Mouse (Mus musculus) heart, embryonic 16.5 days (tissue): Measurements from ENCODE around the gene Rp9. TPM values are rescaled to one million over a fixed set of nuclear protein-coding genes. Genes with fewer than 3 reads are reported as not detected.
"Not testable (repeated sequence)": the region's sequence is repeated elsewhere in the genome, so short reads cannot be mapped to it uniquely, and the experiment has no call there.

ENCODE experiments used
- ATAC-seq: fragments of 200-750 bp; cut with Nextera tagmentation; replicated peaks from 2 replicates; pipeline ENCODE4 v1.8.0; 2017; ENCODE audit warnings: moderate number of reproducible peaks; ENCODE audit not compliant: insufficient read depth, low FRiP score; ENCODE audit errors: extremely low read depth
- H3K27ac ChIP-seq: fragments of 300-500 bp; sonication (generic); 2 replicates; pipeline ENCODE4 v1.5.1; 2014; ENCODE audit warnings: mild to moderate bottlenecking, low read length, control low read depth, moderate library complexity
- H3K27me3 ChIP-seq: fragments of 300-500 bp; sonication (generic); 2 replicates; pipeline ENCODE4 v1.6.1; 2014; ENCODE audit warnings: low read length, mixed read lengths; ENCODE audit not compliant: control insufficient read depth, insufficient read depth
- H3K36me3 ChIP-seq: fragments of 300-500 bp; sonication (generic); 2 replicates; pipeline ENCODE4 v1.6.1; 2014; ENCODE audit not compliant: control insufficient read depth, insufficient read depth
- H3K4me1 ChIP-seq: fragments of 300-500 bp; sonication (generic); 2 replicates; pipeline ENCODE4 v1.6.1; 2014; ENCODE audit warnings: low read length, mixed read lengths; ENCODE audit not compliant: control insufficient read depth, insufficient read depth
- H3K4me2 ChIP-seq: fragments of 300-500 bp; sonication (generic); 2 replicates; pipeline ENCODE4 v1.6.1; 2014; ENCODE audit warnings: low read depth, mild to moderate bottlenecking, control low read depth, low read length
- H3K4me3 ChIP-seq: fragments of 300-500 bp; sonication (generic); 2 replicates; pipeline ENCODE4 v1.5.1; 2014; ENCODE audit warnings: mild to moderate bottlenecking, control low read depth, low read length
- H3K9ac ChIP-seq: fragments of 300-500 bp; sonication (generic); 2 replicates; pipeline ENCODE4 v1.6.1; 2014; ENCODE audit warnings: low read length, control low read depth
- H3K9me3 ChIP-seq: fragments of 300-500 bp; sonication (generic); replicated peaks from 2 replicates; pipeline ENCODE4 v1.6.1; 2016; ENCODE audit warnings: low read length; ENCODE audit not compliant: control insufficient read depth
- WGBS: fragments of 180-500 bp; shearing (Covaris S2); extraction: QIAGEN DNeasy Blood & Tissue Kit; methylation state at CpG from one replicate; pipeline ENCODE4 v1.1.7; 2014; 5-methylcytosine and 5-hydroxymethylcytosine counted together
- polyA plus RNA-seq: library from polyadenylated mRNA; unstranded; fragments of >200 nt; fragmentation: Nextera tagmentation; extraction: Ambion mirVana; gene quantifications from 2 replicates; pipeline ENCODE4 v1.2.1, GENCODE M21; 2015

Rp9 gene
- polyA plus RNA-seq, 1 experiment from 2014 or later: 47.3 TPM

- no peak for ATAC-seq
- H3K4me1 ChIP-seq: peaks cover 23% of the 10 kb centered on the region
- H3K27me3 ChIP-seq: no peaks in the 10 kb centered on the region
- H3K9me3 ChIP-seq: no peaks in the 10 kb centered on the region
- no peak overlapping the region for H3K4me2 ChIP-seq
- no peak overlapping the region for H3K27ac ChIP-seq
- 41% methylated on average over 7 of the region's 7 CpGs for WGBS
- no peaks in the 10 kb centered on the region for H3K36me3 ChIP-seq
- H3K9ac ChIP-seq: no peak overlapping the region
- H3K4me3 ChIP-seq: no peak overlapping the region
Measured at GRCm38 (mm10) chr9:22420491-22420890, 49.1 kb downstream of the Rp9 start.

- Histone ChIP-seq H3K4me2 (no peak overlapping the region), H3K27me3 (no peaks in the 10 kb centered on the region), H3K9me3 (no peaks in the 10 kb centered on the region), H3K27ac (no peak overlapping the region), H3K9ac (no peak overlapping the region), H3K4me3 (no peak overlapping the region), H3K36me3 (no peaks in the 10 kb centered on the region), H3K4me1 (peaks cover 23% of the 10 kb centered on the region)
- WGBS: 77% methylated on average over 3 of the region's 3 CpGs
- no peak for ATAC-seq
Measured at GRCm38 (mm10) chr9:22419877-22420276, 49.7 kb downstream of the Rp9 start.

- H3K4me2 ChIP-seq: no peak overlapping the region
- no peak overlapping the region for H3K4me3 ChIP-seq
- no peaks in the 10 kb centered on the region for H3K27me3 ChIP-seq
- WGBS: 43% methylated on average over 6 of the region's 6 CpGs
- no peak overlapping the region for H3K9ac ChIP-seq
- H3K27ac ChIP-seq: no peak overlapping the region
- H3K36me3 ChIP-seq: no peaks in the 10 kb centered on the region
- no peak for ATAC-seq
- peaks cover 5% of the 10 kb centered on the region for H3K4me1 ChIP-seq
- no peaks in the 10 kb centered on the region for H3K9me3 ChIP-seq
Measured at GRCm38 (mm10) chr9:22417547-22417946, 52.0 kb downstream of the Rp9 start.

GRCm38 (mm10) chr9:22416187-22416586 is 53.4 kb downstream of the Rp9 start:
- peaks cover 2% of the 10 kb centered on the region; the same call in 1 of the 2 replicates for H3K4me1 ChIP-seq
- 70% methylated on average over 3 of the region's 3 CpGs for WGBS
- H3K4me3 ChIP-seq: no peak overlapping the region
- no peaks in the 10 kb centered on the region for H3K9me3 ChIP-seq
- no peak overlapping the region for H3K4me2 ChIP-seq
- H3K9ac ChIP-seq: no peak overlapping the region
- no peak for ATAC-seq
- no peaks in the 10 kb centered on the region for H3K27me3 ChIP-seq
- no peaks in the 10 kb centered on the region for H3K36me3 ChIP-seq
- no peak overlapping the region for H3K27ac ChIP-seq

GRCm38 (mm10) chr9:22411002-22411857 is 58.3 kb downstream of the Rp9 start, which contains the start of gene 9530077C05Rik:
Gene 9530077C05Rik, plus strand, starts transcription at chr9:22411513.
- Histone ChIP-seq H3K9ac (peak within 1 kb of the TSS; percentile 76), H3K9me3 (no peaks in the 10 kb centered on the region), H3K36me3 (no peaks in the 10 kb centered on the region), H3K27ac (no peak within 1 kb of the TSS), H3K27me3 (no peaks in the 10 kb centered on the region), H3K4me3 (peak within 1 kb of the TSS; percentile 80), H3K4me1 (peaks cover 2% of the 10 kb centered on the region; the same call in 1 of the 2 replicates), H3K4me2 (peak within 1 kb of the TSS; percentile 90)
- WGBS: under 1% methylated on average over 43 of the region's 43 CpGs
- ATAC-seq: peak; percentile 98

GRCm38 (mm10) chr9:22409501-22409900 is 60.0 kb downstream of the Rp9 start:
- no peak overlapping the region for H3K4me3 ChIP-seq
- no peaks in the 10 kb centered on the region for H3K9me3 ChIP-seq
- H3K27me3 ChIP-seq: no peaks in the 10 kb centered on the region
- H3K4me2 ChIP-seq: no peak overlapping the region
- 73% methylated on average over 7 of the region's 7 CpGs for WGBS
- no peak for ATAC-seq
- H3K36me3 ChIP-seq: no peaks in the 10 kb centered on the region
- no peak overlapping the region for H3K9ac ChIP-seq
- peaks cover 2% of the 10 kb centered on the region; the same call in 1 of the 2 replicates for H3K4me1 ChIP-seq
- H3K27ac ChIP-seq: no peak overlapping the region

- 16% methylated on average over 4 of the region's 4 CpGs for WGBS
- H3K4me3 ChIP-seq, H3K36me3 ChIP-seq, ATAC-seq, H3K4me2 ChIP-seq, H3K27me3 ChIP-seq, H3K9ac ChIP-seq, H3K27ac ChIP-seq, H3K9me3 ChIP-seq, H3K4me1 ChIP-seq: not testable (repeated sequence)
Measured at GRCm38 (mm10) chr9:22408344-22408743, 61.2 kb downstream of the Rp9 start.

GRCm38 (mm10) chr9:22407633-22408032 is 61.9 kb downstream of the Rp9 start:
- not testable (repeated sequence) for ATAC-seq, H3K27me3 ChIP-seq, H3K4me1 ChIP-seq, H3K4me3 ChIP-seq, H3K36me3 ChIP-seq, H3K9me3 ChIP-seq, H3K27ac ChIP-seq, H3K4me2 ChIP-seq, H3K9ac ChIP-seq
- WGBS: 71% methylated on average over 3 of the region's 4 CpGs

GRCm38 (mm10) chr9:22405414-22405813 is 64.1 kb downstream of the Rp9 start:
- Histone ChIP-seq H3K36me3 (no peaks in the 10 kb centered on the region), H3K4me1 (no peaks in the 10 kb centered on the region), H3K27ac (no peak overlapping the region), H3K4me3 (no peak overlapping the region), H3K4me2 (no peak overlapping the region), H3K27me3 (no peaks in the 10 kb centered on the region), H3K9me3 (no peaks in the 10 kb centered on the region), H3K9ac (no peak overlapping the region)
- no peak for ATAC-seq
- 73% methylated on average over 3 of the region's 3 CpGs for WGBS
